Mouse (Mus musculus): Measurements from ENCODE around the gene Setd1a.
"Not testable (repeated sequence)": the region's sequence is repeated elsewhere in the genome, so short reads cannot be mapped to it uniquely, and the experiment has no call there.

Gene Setd1a

GRCm38 (mm10) chr7:127766851-127767609, 9.4 kb upstream of the Setd1a start:
- no peak for DNase-seq (ENCODE audit: low spot score in 2 of 2)

- no peak for DNase-seq (ENCODE audit: low spot score in 2 of 2)
Measured at GRCm38 (mm10) chr7:127767671-127768345, 8.7 kb upstream of the Setd1a start.

DNA sequence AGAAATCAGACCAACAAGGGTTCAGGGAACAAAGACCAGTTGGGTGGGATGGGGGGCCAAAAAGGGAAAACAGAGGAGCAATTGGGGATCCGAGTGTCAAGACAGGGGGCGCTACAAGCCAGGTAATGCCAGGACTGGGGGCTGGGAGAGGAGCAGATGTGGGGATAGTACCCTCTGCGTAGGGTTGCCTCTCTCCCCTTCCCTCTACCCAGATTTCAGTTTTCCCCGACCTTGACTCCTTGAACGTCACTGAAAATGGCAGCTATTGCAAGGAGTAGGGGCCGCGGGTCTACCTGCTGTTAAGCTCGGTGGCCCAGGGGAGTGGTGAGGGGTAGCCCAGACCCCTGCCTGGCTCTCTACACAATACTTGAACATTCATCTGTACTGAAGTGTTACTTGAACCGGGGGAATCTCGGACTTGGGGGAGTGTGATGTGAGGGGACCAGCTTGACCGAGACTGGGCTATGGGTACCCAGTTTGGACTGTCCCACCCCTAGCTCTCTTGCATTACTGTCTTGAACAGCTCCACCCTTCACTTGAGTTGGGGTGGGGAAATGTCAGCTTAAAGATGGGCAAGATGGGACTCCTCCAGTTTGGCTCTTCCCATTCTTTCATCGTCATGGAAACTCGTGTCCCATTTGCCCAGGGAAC, 8.0 kb upstream of the Setd1a start:
- DNase-seq (ENCODE audit: low spot score in 2 of 2) = no peak

DNA sequence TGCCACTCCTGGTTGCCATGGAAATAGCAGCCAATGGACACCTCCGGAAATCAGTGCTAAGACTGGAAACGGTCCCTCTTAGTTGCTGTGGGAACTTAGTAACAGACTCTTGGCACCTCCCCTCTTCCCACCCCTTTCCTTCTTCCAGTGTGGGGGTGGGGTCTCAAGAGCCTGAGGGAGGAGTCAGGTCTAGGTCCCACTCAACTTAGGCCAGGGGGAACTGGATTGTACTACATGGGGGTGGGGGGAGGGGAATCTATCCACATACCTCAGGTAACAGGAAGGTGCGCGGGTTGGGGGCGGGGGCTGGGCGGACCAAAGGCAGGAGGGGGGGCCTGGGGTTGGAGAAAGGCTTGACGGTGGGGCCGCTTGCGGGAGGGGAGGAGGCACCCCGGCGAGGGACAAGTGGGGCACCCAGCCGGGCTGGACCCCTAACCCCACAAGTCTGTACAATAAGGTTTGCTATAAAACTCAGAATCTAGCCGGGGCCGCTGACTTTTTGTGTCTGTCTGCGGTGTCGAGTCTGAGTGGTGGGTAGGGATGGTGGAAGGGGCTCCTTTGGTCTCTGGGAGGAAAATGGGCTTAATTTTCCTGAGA, 7.4 kb upstream of the Setd1a start:
- DNase-seq (ENCODE audit: low spot score in 2 of 2) = peak; percentile 93 to 96

GRCm38 (mm10) chr7:127769651-127770038, 6.8 kb upstream of the Setd1a start, which contains the start of gene Orai3:
Orai3 (plus strand) TSS chr7:127769815.
- peak; percentile 52 to 57 for DNase-seq (ENCODE audit: low spot score in 2 of 2)

GRCm38 (mm10) chr7:127770039-127770905, 6.2 kb upstream of the Setd1a start:
- no peak for DNase-seq (ENCODE audit: low spot score in 2 of 2)

- no peak for DNase-seq (ENCODE audit: low spot score in 2 of 2)
Measured at GRCm38 (mm10) chr7:127771262-127771661, 5.2 kb upstream of the Setd1a start.

DNA sequence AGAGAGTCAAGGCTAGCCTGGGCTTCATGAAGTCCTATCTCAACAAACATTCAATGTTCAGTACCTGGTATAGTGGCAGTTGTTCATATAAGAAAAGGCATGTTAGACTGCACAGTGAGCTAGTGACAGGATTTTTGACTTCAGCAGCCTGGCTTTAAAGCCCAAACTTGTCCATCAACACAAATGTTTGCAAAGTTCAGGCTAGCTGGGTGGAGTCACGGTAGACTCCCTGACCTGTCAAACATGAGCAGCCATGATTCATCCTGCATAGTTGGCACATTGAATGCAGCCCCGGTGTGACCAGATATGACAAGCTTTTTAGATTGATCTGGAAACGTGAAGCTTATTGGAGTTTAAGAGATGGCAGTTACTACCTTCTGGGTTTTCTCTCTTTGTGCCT, 4.4 kb upstream of the Setd1a start:
- DNase-seq (ENCODE audit: low spot score in 2 of 2) = no peak

- DNase-seq (ENCODE audit: low spot score in 2 of 2) = no peak
Measured at GRCm38 (mm10) chr7:127772557-127772956, 3.9 kb upstream of the Setd1a start.

- DNase-seq (ENCODE audit: low spot score in 2 of 2) = peak in 1 of 2 experiments; percentile 65
Measured at GRCm38 (mm10) chr7:127773664-127774384, 2.6 kb upstream of the Setd1a start.

GRCm38 (mm10) chr7:127775837-127776236, 633 bp upstream of the Setd1a start:
- not testable (repeated sequence) for DNase-seq (ENCODE audit: low spot score in 2 of 2)

DNA sequence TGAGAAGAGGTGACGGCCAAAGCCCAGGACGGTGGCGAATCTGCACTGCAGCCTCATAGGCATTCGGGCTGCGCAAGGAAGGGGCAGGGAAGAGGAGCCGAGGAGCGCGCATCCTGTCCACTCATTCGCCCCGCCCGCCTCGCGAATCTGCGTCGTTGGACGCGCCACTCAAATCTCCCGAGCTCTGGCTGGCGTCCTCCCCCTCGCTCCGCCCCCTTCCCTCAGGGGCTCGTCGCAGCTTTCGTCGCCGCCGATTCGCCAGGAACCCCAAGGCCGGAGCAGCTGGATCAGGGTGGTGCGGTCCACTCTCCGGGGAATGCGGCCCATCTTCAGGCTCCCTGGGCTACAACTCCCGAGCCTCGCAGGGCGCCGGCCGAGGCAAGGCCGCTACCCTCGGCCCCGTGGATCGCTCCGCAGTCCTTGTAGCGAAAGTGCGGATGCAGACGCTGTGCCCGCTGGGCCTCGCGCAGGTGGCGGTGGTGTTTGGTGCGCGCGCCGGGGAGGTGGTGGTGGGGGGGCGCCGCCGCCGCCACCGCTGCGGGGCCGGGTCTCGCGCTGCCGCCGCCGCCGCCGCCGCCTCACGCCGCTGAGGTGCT, 506 bp downstream of the Setd1a start:
- DNase-seq (ENCODE audit: low spot score in 2 of 2) = peak; percentile 91 to 96

DNA sequence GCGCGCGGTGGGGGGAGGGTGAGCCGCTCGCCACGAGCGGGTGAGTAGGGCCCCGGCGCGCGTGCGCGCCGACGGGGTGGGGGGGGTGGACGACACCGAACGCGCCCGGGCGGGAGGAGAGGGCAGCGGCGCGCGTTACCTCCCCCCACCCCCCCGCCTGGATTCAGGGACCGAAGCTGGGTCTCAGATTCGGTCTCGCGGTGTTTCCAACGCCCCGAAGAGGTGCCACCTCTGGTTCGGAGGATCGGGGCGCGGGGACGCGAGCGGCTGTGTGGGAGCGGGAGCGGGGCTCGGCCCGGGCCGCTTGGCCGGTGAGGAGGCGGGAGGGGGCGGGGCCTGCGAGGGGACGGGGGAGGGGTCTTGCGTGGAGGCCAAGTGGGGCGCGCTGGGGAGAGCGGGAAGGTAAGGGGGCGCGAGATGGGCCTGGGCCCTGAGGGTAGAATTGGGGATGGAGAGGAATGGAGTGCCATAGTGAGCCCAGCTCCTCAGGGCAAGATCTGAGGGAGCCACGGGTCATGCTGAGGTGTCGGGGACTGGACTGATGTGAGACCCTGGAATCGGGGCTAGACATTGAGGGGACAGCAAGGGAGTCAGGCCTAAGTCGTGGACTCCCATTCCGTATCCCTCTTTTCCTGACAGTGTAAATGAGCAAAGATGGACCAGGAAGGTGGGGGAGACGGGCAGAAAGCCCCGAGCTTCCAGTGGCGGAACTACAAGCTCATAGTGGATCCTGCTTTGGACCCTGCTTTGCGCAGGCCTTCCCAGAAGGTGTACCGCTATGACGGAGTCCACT, 1.2 kb downstream of the Setd1a start:
- DNase-seq (ENCODE audit: low spot score in 2 of 2) = peak in 1 of 2 experiments; percentile 65

DNA sequence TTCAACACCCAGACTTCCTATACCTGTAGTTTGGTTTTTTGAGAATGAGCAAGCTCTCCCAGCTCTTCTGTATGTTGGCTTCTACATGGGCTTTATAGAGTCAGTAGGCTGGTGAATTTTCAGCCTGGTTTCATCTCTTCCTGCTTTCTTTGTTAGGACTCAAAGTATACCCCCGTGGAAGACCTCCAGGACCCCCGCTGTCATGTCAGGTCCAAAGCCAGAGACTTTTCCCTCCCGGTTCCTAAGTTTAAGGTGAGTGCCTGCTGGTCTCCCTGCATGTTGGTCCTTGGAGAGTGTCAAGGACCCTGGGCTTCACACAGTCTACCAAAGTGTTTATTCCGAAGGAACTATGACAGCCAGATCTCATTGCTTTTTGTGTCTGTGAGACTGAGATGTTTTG, 1.9 kb downstream of the Setd1a start:
- no peak for DNase-seq (ENCODE audit: low spot score in 2 of 2)

GRCm38 (mm10) chr7:127785308-127785707, 8.8 kb downstream of the Setd1a start, which contains the start of gene Gm49388:
Gm49388 (plus strand) TSS chr7:127785608.
- DNase-seq (ENCODE audit: low spot score in 2 of 2) = no peak

- no peak for DNase-seq (ENCODE audit: low spot score in 2 of 2)
Measured at GRCm38 (mm10) chr7:127797076-127797845, 20.8 kb downstream of the Setd1a start.

DNA sequence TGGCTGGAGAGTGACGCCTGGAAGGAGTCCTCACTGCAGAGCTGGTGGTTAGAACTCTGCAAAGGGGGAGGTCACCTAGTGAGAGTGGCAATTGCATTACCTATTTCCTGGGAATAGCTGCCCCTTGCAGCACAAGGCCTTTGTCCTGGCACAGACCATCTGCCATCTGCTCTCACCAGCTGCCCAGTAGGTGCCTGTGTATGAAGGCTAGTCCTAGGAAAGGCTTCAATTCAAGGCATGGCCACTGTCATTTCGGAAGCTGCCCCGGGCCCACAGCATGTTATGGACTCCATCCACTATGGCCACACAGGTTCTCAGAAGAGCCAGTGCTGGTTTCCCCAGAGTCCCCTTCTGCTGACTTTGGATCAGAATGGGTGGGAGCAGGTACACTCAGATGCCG, 22.1 kb downstream of the Setd1a start:
- DNase-seq (ENCODE audit: low spot score in 2 of 2) = peak in 1 of 2 experiments; percentile 33

- no peak for DNase-seq (ENCODE audit: low spot score in 2 of 2)
Measured at GRCm38 (mm10) chr7:127799211-127799610, 22.7 kb downstream of the Setd1a start.
